Mouse (Mus musculus): ENCODE measurements at regions not wholly inside any gene's neighbourhood (a gene's known extent, or its start where the extent isn't known, plus 50 kb on each side); places are given as distances from the start of the nearest gene placed in this dataset.

GRCm38 (mm10) chr10:96722491-96722890 is 105.7 kb downstream of the Btg1 start:
- Histone ChIP-seq H3K9ac (replicated peaks) (no peak overlapping the region), H3K36me3 (replicated peaks; ENCODE audit: control insufficient read depth, insufficient read depth, low read depth) (no peaks in the 10 kb centered on the region), H3K4me1 (replicated peaks; ENCODE audit: control insufficient read depth in 2 of 2, insufficient read depth in 2 of 2, low read length in 1 of 2) (peaks cover 4 to 15% of the 10 kb centered on the region in 2 experiments; a peak in 3 of 4 replicates), H3K27me3 (ENCODE audit: control insufficient read depth, insufficient read depth, low read length) (no peaks in the 10 kb centered on the region), H3K4me2 (ENCODE audit: low read depth) (no peak overlapping the region), H3K27ac (no peak overlapping the region), H3K4me3 (ENCODE audit: insufficient read depth in 1 of 2, low read depth in 2 of 2, low read length in 2 of 2) (no peak overlapping the region), H3K9me3 (ENCODE audit: control insufficient read depth, low read length) (no peaks in the 10 kb centered on the region)
- TF ChIP-seq CTCF (IDR thresholded peaks at IDR 0.05; ENCODE audit: low read depth) (no peak), EP300 (IDR thresholded peaks at IDR 0.05; ENCODE audit: low read depth) (no peak)
- ATAC-seq (ENCODE audit: insufficient read depth) (peak; percentile 80), DNase-seq (ENCODE audit: low read depth in 3 of 3, low spot score in 3 of 3) (peak; percentile 32 to 35 (median 32))
- WGBS (ENCODE audit: insufficient replicate concordance): 18% methylated on average over 9 of the region's 9 CpGs

DNA sequence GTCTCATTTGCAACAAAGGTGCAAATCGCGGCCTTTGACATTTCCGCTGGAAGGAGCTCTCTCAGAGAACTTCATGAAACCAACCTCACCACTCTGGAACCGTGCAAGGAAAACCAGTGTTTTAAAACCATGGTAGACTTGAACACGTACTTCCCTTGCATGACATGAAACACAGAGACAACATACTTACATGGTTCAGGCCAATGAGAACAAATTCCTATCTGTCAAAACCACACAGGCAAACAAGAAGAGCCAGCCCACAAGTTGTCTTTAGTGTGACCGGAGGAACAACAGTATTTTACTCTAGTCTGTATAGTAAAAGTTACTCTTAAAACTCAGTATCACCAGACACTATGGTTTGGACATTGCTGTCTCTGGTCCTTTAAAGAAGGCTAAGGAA is 106.3 kb downstream of the Btg1 start:
- Histone ChIP-seq H3K4me2 (ENCODE audit: low read depth) (no peak overlapping the region), H3K9me3 (ENCODE audit: control insufficient read depth, low read length) (no peaks in the 10 kb centered on the region), H3K4me1 (replicated peaks; ENCODE audit: control insufficient read depth in 2 of 2, insufficient read depth in 2 of 2, low read length in 1 of 2) (peaks cover 4 to 15% of the 10 kb centered on the region in 2 experiments; a peak in 3 of 4 replicates), H3K36me3 (replicated peaks; ENCODE audit: control insufficient read depth, insufficient read depth, low read depth) (no peaks in the 10 kb centered on the region), H3K27ac (no peak overlapping the region), H3K27me3 (ENCODE audit: control insufficient read depth, insufficient read depth, low read length) (no peaks in the 10 kb centered on the region), H3K4me3 (ENCODE audit: insufficient read depth in 1 of 2, low read depth in 2 of 2, low read length in 2 of 2) (no peak overlapping the region), H3K9ac (replicated peaks) (no peak overlapping the region)
- TF ChIP-seq CTCF (IDR thresholded peaks at IDR 0.05; ENCODE audit: low read depth) (no peak), EP300 (IDR thresholded peaks at IDR 0.05; ENCODE audit: low read depth) (no peak)
- WGBS (ENCODE audit: insufficient replicate concordance): 68% methylated on average over 6 of the region's 6 CpGs
- no peak for DNase-seq (ENCODE audit: low read depth in 3 of 3, low spot score in 3 of 3)
- no peak for ATAC-seq (ENCODE audit: insufficient read depth)

DNA sequence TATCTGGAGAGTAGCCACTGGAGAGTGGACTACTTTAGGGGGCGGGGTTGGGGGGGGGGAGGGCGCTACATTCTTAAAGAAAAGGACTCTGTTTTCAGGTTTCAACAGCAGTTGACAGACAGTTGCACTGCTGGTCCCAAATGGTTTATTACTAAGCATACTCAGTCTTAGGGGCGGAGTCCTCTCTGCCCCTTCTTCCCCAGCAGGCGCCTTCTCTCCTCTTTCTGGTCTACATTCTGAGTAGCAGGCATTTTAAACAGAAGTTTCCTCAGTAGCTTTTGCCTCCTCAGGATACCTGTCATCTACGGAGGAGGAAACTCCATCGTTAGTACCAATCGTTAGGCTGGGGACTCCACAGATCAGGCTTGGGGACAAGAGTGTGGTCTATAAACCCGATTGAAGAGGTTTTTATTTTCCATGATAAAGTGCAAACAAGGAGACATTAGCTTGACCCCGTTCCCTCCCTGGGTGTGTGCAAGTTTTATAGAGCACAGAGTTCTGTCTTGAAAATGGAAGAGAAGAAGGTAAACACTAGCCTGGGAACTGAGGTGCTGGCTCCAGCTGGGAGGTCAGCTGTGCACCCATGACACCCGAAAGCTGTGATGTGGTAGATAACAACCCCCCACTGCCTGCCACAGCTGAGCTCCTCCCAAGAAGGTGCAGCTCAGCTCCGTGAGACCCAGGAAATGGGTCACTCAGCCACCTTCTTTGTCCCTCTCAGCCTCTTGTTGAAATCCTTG is 107.8 kb downstream of the Btg1 start:
- Histone ChIP-seq H3K9ac (replicated peaks) (no peak overlapping the region), H3K27ac (no peak overlapping the region), H3K9me3 (ENCODE audit: control insufficient read depth, low read length) (no peaks in the 10 kb centered on the region), H3K36me3 (replicated peaks; ENCODE audit: control insufficient read depth, insufficient read depth, low read depth) (no peaks in the 10 kb centered on the region), H3K27me3 (ENCODE audit: control insufficient read depth, insufficient read depth, low read length) (no peaks in the 10 kb centered on the region), H3K4me1 (replicated peaks; ENCODE audit: control insufficient read depth in 2 of 2, insufficient read depth in 2 of 2, low read length in 1 of 2) (peaks cover 4 to 15% of the 10 kb centered on the region in 2 experiments; a peak in 3 of 4 replicates), H3K4me2 (ENCODE audit: low read depth) (no peak overlapping the region), H3K4me3 (ENCODE audit: insufficient read depth in 1 of 2, low read depth in 2 of 2, low read length in 2 of 2) (no peak overlapping the region)
- DNase-seq (ENCODE audit: low read depth in 3 of 3, low spot score in 3 of 3) (no peak), ATAC-seq (ENCODE audit: insufficient read depth) (0 out of 2 replicates have a peak, but pooled peaks have one; percentile 50)
- no peak for TF ChIP-seq CTCF (IDR thresholded peaks at IDR 0.05; ENCODE audit: low read depth)
- TF ChIP-seq EP300 (IDR thresholded peaks at IDR 0.05; ENCODE audit: low read depth): no peak
- WGBS (ENCODE audit: insufficient replicate concordance): 27% methylated on average over 11 of the region's 11 CpGs

DNA sequence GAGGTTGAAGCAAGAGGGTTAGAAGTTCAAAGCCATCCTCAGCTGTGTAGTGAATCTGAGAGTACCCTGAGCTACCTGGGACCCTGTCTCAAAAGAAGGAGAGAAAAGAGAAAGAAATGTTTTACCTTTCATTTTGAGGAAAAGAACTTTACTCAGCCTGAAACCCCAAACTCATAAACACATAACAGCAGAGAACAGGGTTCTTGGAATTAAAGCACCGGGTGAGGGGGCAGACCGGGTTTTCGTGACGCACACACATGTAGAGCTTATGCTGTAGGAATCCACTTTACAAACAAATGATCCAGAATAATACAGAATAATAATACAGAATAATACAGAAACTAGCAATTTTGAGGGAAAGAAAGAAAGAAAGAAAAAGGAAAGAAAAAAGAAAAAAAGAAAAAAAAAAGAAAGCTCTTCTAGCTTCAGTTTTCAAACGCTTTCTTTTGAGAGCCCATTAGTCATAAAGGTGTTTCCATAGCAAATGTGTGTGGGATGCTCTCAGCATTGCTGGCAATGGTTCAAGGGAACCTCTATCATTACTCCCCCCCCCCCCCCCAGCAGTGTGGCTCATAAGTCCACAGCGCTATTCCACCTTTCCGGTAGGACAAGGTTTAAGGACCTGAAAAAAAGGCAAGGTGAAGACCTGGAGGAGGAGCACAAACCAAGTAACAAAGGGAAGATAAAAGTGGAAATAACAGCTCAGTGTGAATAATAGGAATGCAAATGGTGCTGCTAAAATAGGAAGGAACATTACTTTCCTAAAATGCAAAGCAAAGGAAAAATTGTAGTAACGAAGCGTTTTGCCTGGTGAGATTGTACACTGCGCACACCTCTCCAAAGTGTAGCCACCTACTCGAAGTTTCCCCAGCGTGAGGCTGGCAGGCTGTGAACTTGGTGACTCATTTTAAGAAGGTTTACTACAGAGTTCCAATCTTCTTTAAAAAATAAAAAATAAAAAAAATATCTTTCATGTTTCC is 110.3 kb downstream of the Btg1 start:
- no peak for DNase-seq (ENCODE audit: low read depth in 3 of 3, low spot score in 3 of 3)
- WGBS (ENCODE audit: insufficient replicate concordance): 80% methylated on average over 12 of the region's 12 CpGs
- TF ChIP-seq CTCF (IDR thresholded peaks at IDR 0.05; ENCODE audit: low read depth) (no peak), EP300 (IDR thresholded peaks at IDR 0.05; ENCODE audit: low read depth) (no peak)

DNA sequence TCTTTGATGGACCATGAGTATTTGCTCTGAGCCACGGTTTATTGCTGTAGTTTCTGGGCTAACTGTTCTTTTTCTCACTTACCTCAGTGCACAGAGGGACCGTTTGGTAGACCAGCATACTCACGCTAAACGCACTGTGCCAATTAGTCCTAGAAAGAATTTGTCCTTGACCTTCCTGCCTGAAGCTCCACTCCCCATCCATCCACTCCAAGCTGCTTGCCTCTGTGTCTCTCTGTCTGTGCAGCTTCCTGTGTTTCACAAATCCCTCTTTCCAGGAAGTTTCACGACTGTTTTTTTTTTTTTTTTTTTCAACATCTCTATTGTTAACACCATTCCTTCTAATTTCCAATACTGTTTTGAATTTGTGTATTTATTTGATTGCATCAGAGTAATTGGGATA is 116.8 kb downstream of the Btg1 start:
- H3K9ac ChIP-seq (replicated peaks): no peak overlapping the region
- WGBS (ENCODE audit: insufficient replicate concordance): 53% methylated on average over 5 of the region's 5 CpGs
- no peaks in the 10 kb centered on the region for H3K36me3 ChIP-seq (replicated peaks; ENCODE audit: control insufficient read depth, insufficient read depth, low read depth)
- ATAC-seq (ENCODE audit: insufficient read depth) (no peak), DNase-seq (ENCODE audit: low read depth in 3 of 3, low spot score in 3 of 3) (no peak)
- H3K4me1 ChIP-seq (replicated peaks; ENCODE audit: control insufficient read depth in 2 of 2, insufficient read depth in 2 of 2, low read length in 1 of 2): no peaks in the 10 kb centered on the region
- H3K4me2 ChIP-seq (ENCODE audit: low read depth): no peak overlapping the region
- TF ChIP-seq EP300 (IDR thresholded peaks at IDR 0.05; ENCODE audit: low read depth) (no peak), CTCF (IDR thresholded peaks at IDR 0.05; ENCODE audit: low read depth) (no peak)
- H3K9me3 ChIP-seq (ENCODE audit: control insufficient read depth, low read length): no peaks in the 10 kb centered on the region
- H3K4me3 ChIP-seq (ENCODE audit: insufficient read depth in 1 of 2, low read depth in 2 of 2, low read length in 2 of 2): no peak overlapping the region
- no peaks in the 10 kb centered on the region for H3K27me3 ChIP-seq (ENCODE audit: control insufficient read depth, insufficient read depth, low read length)
- no peak overlapping the region for H3K27ac ChIP-seq

More for the DNA sequence above, 110.3 kb downstream of the Btg1 start:
- no peak overlapping the region for H3K27ac ChIP-seq
- H3K4me3 ChIP-seq (ENCODE audit: insufficient read depth in 1 of 2, low read depth in 2 of 2, low read length in 2 of 2): no peak overlapping the region
- no peaks in the 10 kb centered on the region for H3K9me3 ChIP-seq (ENCODE audit: control insufficient read depth, low read length)
- no peak overlapping the region for H3K9ac ChIP-seq (replicated peaks)
- H3K4me2 ChIP-seq (ENCODE audit: low read depth): no peak overlapping the region
- H3K4me1 ChIP-seq (replicated peaks; ENCODE audit: control insufficient read depth in 2 of 2, insufficient read depth in 2 of 2, low read length in 1 of 2): peaks cover 2 to 7% of the 10 kb centered on the region in 2 experiments; a peak in 3 of 4 replicates
- H3K27me3 ChIP-seq (ENCODE audit: control insufficient read depth, insufficient read depth, low read length): no peaks in the 10 kb centered on the region
- no peak for ATAC-seq (ENCODE audit: insufficient read depth)
- no peaks in the 10 kb centered on the region for H3K36me3 ChIP-seq (replicated peaks; ENCODE audit: control insufficient read depth, insufficient read depth, low read depth)

All from liver, embryonic 14.5 days (tissue).